Mouse (Mus musculus) liver, embryonic 16.5 days (tissue): ENCODE measurements around the gene Ddi2. TPM values are rescaled to one million over a fixed set of nuclear protein-coding genes. Genes with fewer than 3 reads are reported as not detected.

Experiments used
- ATAC-seq: fragments of 200-750 bp; cut with Nextera tagmentation; 2 replicates; pipeline ENCODE4 v1.8.0; 2017; ENCODE audit warnings: low read depth, mild to moderate bottlenecking, moderate number of reproducible peaks, moderate library complexity
- H3K27ac ChIP-seq: fragments of 300-500 bp; sonication (generic); 2 replicates; pipeline ENCODE4 v1.5.1; 2014; ENCODE audit warnings: mild to moderate bottlenecking, low read length
- H3K27me3 ChIP-seq: fragments of 300-500 bp; sonication (generic); 2 replicates; pipeline ENCODE4 v1.6.1; 2014; ENCODE audit warnings: low read depth, low read length, mixed read lengths; ENCODE audit not compliant: control insufficient read depth, insufficient read depth
- H3K36me3 ChIP-seq: fragments of 300-500 bp; sonication (generic); 2 replicates; pipeline ENCODE4 v1.6.1; 2014; ENCODE audit warnings: mild to moderate bottlenecking; ENCODE audit not compliant: control insufficient read depth, insufficient read depth
- H3K4me1 ChIP-seq: fragments of 300-500 bp; sonication (generic); 2 replicates; pipeline ENCODE4 v1.6.1; 2014; ENCODE audit warnings: low read depth, low read length, mixed read lengths; ENCODE audit not compliant: control insufficient read depth
- H3K4me2 ChIP-seq: fragments of 300-500 bp; sonication (generic); 2 replicates; pipeline ENCODE4 v1.6.1; 2014; ENCODE audit warnings: low read depth, low read length, mixed read lengths
- H3K4me3 ChIP-seq: fragments of 300-500 bp; sonication (generic); 2 replicates; pipeline ENCODE4 v1.5.1; 2014; ENCODE audit warnings: low read depth, mild to moderate bottlenecking, low read length
- H3K9ac ChIP-seq: fragments of 300-500 bp; sonication (generic); 2 replicates; pipeline ENCODE4 v1.6.1; 2014; ENCODE audit warnings: low read depth, low read length
- H3K9me3 ChIP-seq: fragments of 300-500 bp; sonication (generic); replicated peaks from 2 replicates; pipeline ENCODE4 v1.6.1; 2016; ENCODE audit warnings: low read length; ENCODE audit not compliant: control insufficient read depth
- WGBS: fragments of 180-500 bp; shearing (Covaris S2); extraction: QIAGEN DNeasy Blood & Tissue Kit; methylation state at CpG from one replicate; pipeline ENCODE4 v1.1.7; 2014; ENCODE audit not compliant: insufficient replicate concordance; 5-methylcytosine and 5-hydroxymethylcytosine counted together
- polyA plus RNA-seq: library from polyadenylated mRNA; unstranded; fragments of >200 nt; fragmentation: Nextera tagmentation; extraction: Ambion mirVana; gene quantifications from 2 replicates; pipeline ENCODE4 v1.2.1, GENCODE M21; 2015

Gene Ddi2
- polyA plus RNA-seq, 1 experiment from 2014 or later = 14.5 TPM

DNA sequence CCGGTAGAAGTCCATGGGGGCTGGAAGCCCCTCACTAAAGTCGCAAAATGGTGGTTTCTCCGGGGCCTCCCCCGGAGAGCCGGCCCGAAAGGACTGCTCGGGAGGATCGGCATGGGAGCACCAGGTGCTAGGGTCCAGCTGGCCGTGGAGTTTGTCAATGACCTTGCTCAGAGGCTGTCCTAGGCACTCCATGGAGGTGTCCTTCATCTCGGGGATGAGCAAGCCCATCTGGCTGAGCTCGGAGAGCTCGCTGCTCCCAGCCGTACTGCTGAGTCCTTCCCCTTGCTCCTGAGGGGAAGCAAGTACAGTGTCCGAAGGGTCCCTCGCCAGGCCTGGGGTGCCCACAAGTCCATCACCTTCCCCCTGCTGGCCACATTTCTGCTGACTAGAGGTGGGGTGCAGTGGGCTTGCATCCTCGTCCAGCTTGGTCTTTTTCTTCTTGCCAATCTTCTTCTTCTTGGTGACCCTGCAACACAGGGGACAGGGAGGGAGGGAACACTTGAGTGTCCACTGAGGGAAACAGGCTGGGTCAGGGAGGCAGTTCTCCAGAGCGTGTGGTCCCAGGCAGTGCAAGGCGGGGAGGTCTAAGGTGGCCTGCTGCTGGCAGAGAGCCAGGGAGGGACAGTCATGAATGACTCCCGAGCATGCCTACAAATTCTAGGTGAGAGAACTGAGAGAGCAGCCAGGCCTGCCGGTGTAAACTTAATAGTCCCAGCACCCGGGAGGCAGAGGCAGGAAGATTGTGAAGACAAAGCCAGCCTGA is 90.9 kb downstream of the Ddi2 start:
- ATAC-seq = no peak
- Histone ChIP-seq H3K4me3 (no peak overlapping the region), H3K36me3 (peaks cover 15% of the 10 kb centered on the region), H3K27me3 (no peaks in the 10 kb centered on the region), H3K4me1 (no peaks in the 10 kb centered on the region), H3K4me2 (no peak overlapping the region), H3K9me3 (no peaks in the 10 kb centered on the region), H3K9ac (no peak overlapping the region), H3K27ac (no peak overlapping the region)
- 82% methylated on average over 21 of the region's 21 CpGs for WGBS

- no peak for ATAC-seq
- H3K27me3 ChIP-seq = no peaks in the 10 kb centered on the region
- WGBS = 84% methylated on average over 20 of the region's 20 CpGs
- H3K36me3 ChIP-seq = peaks cover 15% of the 10 kb centered on the region
- no peaks in the 10 kb centered on the region for H3K4me1 ChIP-seq
- no peak overlapping the region for H3K4me2 ChIP-seq
- H3K27ac ChIP-seq = no peak overlapping the region
- H3K9me3 ChIP-seq = no peaks in the 10 kb centered on the region
- no peak overlapping the region for H3K4me3 ChIP-seq
- no peak overlapping the region for H3K9ac ChIP-seq
Measured at GRCm38 (mm10) chr4:141631250-141631649, 92.0 kb downstream of the Ddi2 start.

DNA sequence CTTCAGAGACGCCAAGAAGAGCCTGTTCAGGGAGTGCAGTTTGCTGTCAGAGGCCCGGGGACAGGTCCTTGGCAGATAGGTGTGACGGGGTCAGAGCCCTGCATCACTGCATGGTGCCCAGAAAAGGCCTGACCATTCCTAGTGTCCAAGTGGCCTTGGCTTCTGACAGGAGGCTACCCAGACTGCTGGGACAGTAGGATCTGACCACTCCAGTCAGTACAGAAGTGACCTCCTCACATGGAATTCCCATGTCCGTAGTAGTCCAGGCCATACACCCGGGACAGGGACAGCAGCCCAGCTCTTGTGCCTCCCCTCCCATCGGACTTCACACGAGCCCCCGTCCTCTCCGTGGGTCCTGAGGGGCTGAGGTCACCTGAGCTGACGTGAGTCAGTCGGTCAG is 93.2 kb downstream of the Ddi2 start:
- H3K36me3 ChIP-seq = peaks cover 15% of the 10 kb centered on the region
- H3K4me1 ChIP-seq = no peaks in the 10 kb centered on the region
- H3K4me2 ChIP-seq = no peak overlapping the region
- no peaks in the 10 kb centered on the region for H3K27me3 ChIP-seq
- no peaks in the 10 kb centered on the region for H3K9me3 ChIP-seq
- H3K9ac ChIP-seq = no peak overlapping the region
- no peak overlapping the region for H3K4me3 ChIP-seq
- ATAC-seq = no peak
- H3K27ac ChIP-seq = no peak overlapping the region
- 80% methylated on average over 11 of the region's 11 CpGs for WGBS

GRCm38 (mm10) chr4:141628661-141629060 is 94.6 kb downstream of the Ddi2 start:
- no peak overlapping the region for H3K4me2 ChIP-seq
- H3K9me3 ChIP-seq = no peaks in the 10 kb centered on the region
- no peaks in the 10 kb centered on the region for H3K4me1 ChIP-seq
- no peak overlapping the region for H3K4me3 ChIP-seq
- no peaks in the 10 kb centered on the region for H3K27me3 ChIP-seq
- ATAC-seq = no peak
- peaks cover 15% of the 10 kb centered on the region for H3K36me3 ChIP-seq
- H3K9ac ChIP-seq = no peak overlapping the region
- H3K27ac ChIP-seq = no peak overlapping the region
- WGBS = 72% methylated on average over 14 of the region's 14 CpGs

Other genes with a start within 250 kb of the Ddi2 start
- gene Spen, start 184.8 kb downstream of the Ddi2 start, polyA plus RNA-seq = 2.9 and 3.3 TPM in 2 replicates
- 1.5 and 2.3 TPM in 2 replicates for gene Fblim1, start 117.3 kb downstream of the Ddi2 start, polyA plus RNA-seq
- gene Tmem82, start 104.8 kb downstream of the Ddi2 start, polyA plus RNA-seq = 4.5 and 5.3 TPM in 2 replicates
- 0.08 and 0.14 TPM in 2 replicates for gene Slc25a34, start 99.6 kb downstream of the Ddi2 start, polyA plus RNA-seq
- 1.0 and 1.5 TPM in 2 replicates for gene Plekhm2, start 58.5 kb downstream of the Ddi2 start, polyA plus RNA-seq
- not detected in 2 replicates for gene Rsc1a1, start 37.8 kb downstream of the Ddi2 start, polyA plus RNA-seq
- 25.9 and 28.3 TPM in 2 replicates for gene Agmat, start 23.3 kb upstream of the Ddi2 start, polyA plus RNA-seq
- gene Dnajc16, start 67.5 kb upstream of the Ddi2 start, polyA plus RNA-seq = 2.5 and 2.6 TPM in 2 replicates
- gene Casp9, start 70.2 kb upstream of the Ddi2 start, polyA plus RNA-seq = 9.5 and 10.4 TPM in 2 replicates
- gene Cela2a, start 102.7 kb upstream of the Ddi2 start, polyA plus RNA-seq = 1.8 and 13.9 TPM in 2 replicates
- not detected in 2 replicates for gene Ctrc, start 122.9 kb upstream of the Ddi2 start, polyA plus RNA-seq
- gene Efhd2, start 151.5 kb upstream of the Ddi2 start, polyA plus RNA-seq = 36.2 and 38.5 TPM in 2 replicates